In genomic region chr9:6169038-6169431, GRCm38 (mm10) we compare ENCODE assay signal across 9 mouse cellular contexts. TPM values are rescaled to one million over a fixed set of nuclear protein-coding genes. Genes with fewer than 3 reads are reported as not detected.
DNase-seq lines count a peak whose midpoint lies in the region; ATAC-seq lines count a peak whose summit lies in the region.
"Had no signal": no experiment of that assay in that cellular context is flagged by ENCODE, and none has a peak within 500 bp of the region (broad histone marks: within the 10 kb centered on the region; RNA-seq: fewer than 3 reads in every experiment).

No protein-coding gene starts in this region.

- H3K27me3 ChIP-seq in kidney, embryonic 14.5 days (ENCODE audit: control insufficient read depth, insufficient read depth, low read length), result no peaks in the 10 kb centered on the region
- no peaks in the 10 kb centered on the region for H3K27me3 ChIP-seq in heart, embryonic 10.5 days (ENCODE audit: insufficient read depth, poor library complexity, severe bottlenecking)
- no peaks in the 10 kb centered on the region for H3K27me3 ChIP-seq in limb, embryonic 11.5 days (ENCODE audit: control insufficient read depth, insufficient read depth, low read length)
- H3K27me3 ChIP-seq in midbrain, embryonic 15.5 days (replicated peaks), result no peaks in the 10 kb centered on the region
- H3K27me3 ChIP-seq: CH12.LX had no signal

- ATAC-seq in kidney, embryonic 14.5 days (ENCODE audit: low FRiP score, low TSS enrichment), result peak; percentile 76
- peak; percentile 61; the same call in 1 of the 2 replicates for ATAC-seq in limb, embryonic 11.5 days (ENCODE audit: insufficient number of reproducible peaks, low FRiP score, low TSS enrichment, low read depth)
- peak; percentile 26 for ATAC-seq in midbrain, embryonic 15.5 days (replicated peaks)

- peak overlapping the region; percentile 41 for H3K4me3 ChIP-seq in kidney, embryonic 14.5 days (ENCODE audit: low read length)
- H3K4me3 ChIP-seq in heart, embryonic 10.5 days, result peak overlapping the region; percentile 67
- peak overlapping the region; percentile 39 for H3K4me3 ChIP-seq in limb, embryonic 11.5 days (ENCODE audit: low read depth, low read length)
- H3K4me3 ChIP-seq in midbrain, embryonic 15.5 days, result peak overlapping the region; percentile 38

- 17% methylated on average over 3 of the region's 3 CpGs for WGBS in kidney, embryonic 14.5 days
- 35% methylated on average over 3 of the region's 3 CpGs for WGBS in heart, embryonic 10.5 days
- 62% methylated on average over 3 of the region's 3 CpGs for WGBS in limb, embryonic 11.5 days
- 55% methylated on average over 3 of the region's 3 CpGs for WGBS in midbrain, embryonic 15.5 days

- peak overlapping the region; percentile 69 for H3K4me2 ChIP-seq in kidney, embryonic 14.5 days (replicated peaks; ENCODE audit: low read depth, low read length)
- H3K4me2 ChIP-seq in limb, embryonic 11.5 days (ENCODE audit: low read depth, severe bottlenecking), result peak overlapping the region; percentile 64
- peak overlapping the region; percentile 77 for H3K4me2 ChIP-seq in midbrain, embryonic 15.5 days

- no peak overlapping the region for H3K27ac ChIP-seq in kidney, embryonic 14.5 days (ENCODE audit: low read depth, low read length)
- peak overlapping the region; percentile 88 for H3K27ac ChIP-seq in heart, embryonic 10.5 days
- no peak overlapping the region for H3K27ac ChIP-seq in limb, embryonic 11.5 days (replicated peaks; ENCODE audit: low read depth, low read length)
- H3K27ac ChIP-seq in midbrain, embryonic 15.5 days, result no peak overlapping the region

- H3K9ac ChIP-seq in kidney, embryonic 14.5 days (ENCODE audit: low read depth, low read length), result peak overlapping the region; percentile 55; the same call in 1 of the 2 replicates
- H3K9ac ChIP-seq in limb, embryonic 11.5 days (ENCODE audit: low read length), result no peak overlapping the region; the same call in 1 of the 2 replicates
- H3K9ac ChIP-seq in midbrain, embryonic 15.5 days, result no peak overlapping the region

- no peaks in the 10 kb centered on the region; the same call in 1 of the 2 replicates for H3K4me1 ChIP-seq in kidney, embryonic 14.5 days (ENCODE audit: control insufficient read depth, insufficient read depth, low read length)
- peaks cover 11% of the 10 kb centered on the region for H3K4me1 ChIP-seq in heart, embryonic 10.5 days
- H3K4me1 ChIP-seq in limb, embryonic 11.5 days (ENCODE audit: control insufficient read depth, insufficient read depth, low read length), result no peaks in the 10 kb centered on the region
- H3K4me1 ChIP-seq in midbrain, embryonic 15.5 days, result peaks cover 6% of the 10 kb centered on the region; the same call in 1 of the 2 replicates

- intact Hi-C loops in left cerebral cortex, postnatal 36 days (cut with DNase I), result no loop called here

- no peak for DNase-seq in kidney, postnatal 14 days
- DNase-seq in heart, embryonic 10.5 days (ENCODE audit: low spot score), result no peak
- no peak for DNase-seq in limb, embryonic 11.5 days (ENCODE audit: low spot score)
- DNase-seq in left cerebral cortex, postnatal 36 days (ENCODE audit: low spot score in 2 of 2), result no peak
- no peak for DNase-seq in layer of hippocampus, postnatal 36 days
- no peak for DNase-seq in right cerebral cortex, postnatal 10 days (ENCODE audit: low spot score in 2 of 2)

- H3K36me3 ChIP-seq in kidney, embryonic 14.5 days (ENCODE audit: control insufficient read depth, insufficient read depth, low read length), result no peaks in the 10 kb centered on the region
- H3K36me3 ChIP-seq in heart, embryonic 10.5 days, result no peaks in the 10 kb centered on the region
- H3K36me3 ChIP-seq in limb, embryonic 11.5 days (ENCODE audit: control insufficient read depth, insufficient read depth, low read length), result no peaks in the 10 kb centered on the region
- no peaks in the 10 kb centered on the region for H3K36me3 ChIP-seq in midbrain, embryonic 15.5 days (replicated peaks)

- H3K9me3 ChIP-seq in kidney, embryonic 14.5 days (ENCODE audit: control insufficient read depth, low read length), result no peaks in the 10 kb centered on the region
- no peaks in the 10 kb centered on the region for H3K9me3 ChIP-seq in heart, embryonic 10.5 days
- H3K9me3 ChIP-seq in limb, embryonic 11.5 days (ENCODE audit: control insufficient read depth, low read length), result no peaks in the 10 kb centered on the region
- no peaks in the 10 kb centered on the region for H3K9me3 ChIP-seq in midbrain, embryonic 15.5 days

RNA-seq across cellular contexts. Expression of gene Pdgfd, which starts 0.7 kb away (rescaled TPM):
- 10.5 and 13.5 TPM in 2 replicates for polyA plus RNA-seq in kidney, embryonic 14.5 days (2014; fragmentation: Nextera tagmentation; extraction: Ambion mirVana)
- 8.8 and 12.0 TPM in 2 replicates for polyA plus RNA-seq in heart, embryonic 10.5 days (2016; fragmentation: Nextera tagmentation; extraction: Ambion mirVana)
- 4.6 and 7.7 TPM in 2 replicates for polyA plus RNA-seq in limb, embryonic 11.5 days (2014; fragmentation: Nextera tagmentation; extraction: Ambion mirVana)
- 2.4 and 2.6 TPM in 2 replicates for polyA plus RNA-seq in midbrain, embryonic 15.5 days (2015; fragmentation: Nextera tagmentation; extraction: Ambion mirVana)
- total RNA-seq in left cerebral cortex, postnatal 36 days (2021), result 1 to 10 TPM; 2.5 to 2.7 TPM
- 1 to 10 TPM; 3.6 to 3.8 TPM for total RNA-seq in layer of hippocampus, postnatal 36 days (2021)
- total RNA-seq: CH12.LX had no signal

Comparison
In these comparisons a context has a peak if more than half of its experiments do, and no peak if none do; other contexts are left out.
1. ATAC-seq: peak in every context shown above with its lines; median percentile 76 in kidney, embryonic 14.5 days; 61 in limb, embryonic 11.5 days; 26 in midbrain, embryonic 15.5 days.